Mouse (Mus musculus) heart, adult 2 months (tissue): ENCODE results near the gene Taok1.

Source experiments
- CTCF ChIP-seq: fragments of 200-600 bp; IDR thresholded peaks from 2 replicates; pipeline ENCODE4 v1.8.1; 2022; ENCODE audit warnings: antibody characterized with exemption, mild to moderate bottlenecking, moderate library complexity
- EP300 ChIP-seq: fragments of 200-500 bp; IDR thresholded peaks from 2 replicates; pipeline ENCODE4 v1.6.1; 2011; ENCODE audit warnings: low read depth, low read length, control low read depth; ENCODE audit not compliant: insufficient read depth

GRCm38 (mm10) chr11:77545261-77545660, 62.4 kb downstream of the Taok1 start:
- TF ChIP-seq CTCF = no peak
- TF ChIP-seq EP300 = no peak
